Mouse (Mus musculus) liver, embryonic 14.5 days (tissue): Measurements from ENCODE around the gene Efna2. TPM values are rescaled to one million over a fixed set of nuclear protein-coding genes. Genes with fewer than 3 reads are reported as not detected.

Source experiments
- ATAC-seq: fragments of 200-750 bp; cut with Nextera tagmentation; 2 replicates; pipeline ENCODE4 v1.8.0; 2017; ENCODE audit warnings: moderate number of reproducible peaks, mild to moderate bottlenecking, moderate library complexity; ENCODE audit not compliant: insufficient read depth
- DNase-seq, 3 experiments: peaks; one replicate each; pipeline ENCODE4 v3.0.0-alpha.2; 2012 to 2013; ENCODE audit warnings: low read depth in 3 of 3, low spot score in 3 of 3
- H3K27ac ChIP-seq: fragments of 300-500 bp; sonication (generic); 2 replicates; pipeline ENCODE4 v1.5.1; 2014; ENCODE audit warnings: moderate library complexity, mild to moderate bottlenecking, control low read depth, inconsistent platforms
- H3K27me3 ChIP-seq: fragments of 300-500 bp; sonication (generic); 2 replicates; pipeline ENCODE4 v1.6.1; 2014; ENCODE audit warnings: mild to moderate bottlenecking, low read length, moderate library complexity; ENCODE audit not compliant: control insufficient read depth, insufficient read depth
- H3K36me3 ChIP-seq: fragments of 300-500 bp; sonication (generic); replicated peaks from 2 replicates; pipeline ENCODE4 v1.6.1; 2014; ENCODE audit warnings: low read depth; ENCODE audit not compliant: control insufficient read depth, insufficient read depth
- H3K4me1 ChIP-seq, 2 experiments: fragments of 200-500 bp in 1 of 2; fragments of 300-500 bp in 1 of 2; sonication (generic) in 1 of 2; replicated peaks; 2 replicates each; pipeline ENCODE4 v1.6.1; 2012 to 2014; ENCODE audit warnings: antibody characterized with exemption in 1 of 2, inconsistent platforms in 1 of 2, low read length in 1 of 2; ENCODE audit not compliant: control insufficient read depth in 2 of 2, insufficient read depth in 2 of 2
- H3K4me2 ChIP-seq: fragments of 300-500 bp; sonication (generic); 2 replicates; pipeline ENCODE4 v1.6.1; 2014; ENCODE audit warnings: low read depth, mild to moderate bottlenecking, control low read depth, moderate library complexity
- H3K4me3 ChIP-seq, 2 experiments: fragments of 200-500 bp in 1 of 2; fragments of 300-500 bp in 1 of 2; sonication (generic) in 1 of 2; 2 replicates each; pipeline ENCODE4 v1.5.1; 2012 to 2014; ENCODE audit warnings: low read depth in 2 of 2, low read length in 2 of 2, mild to moderate bottlenecking in 2 of 2, control low read depth in 1 of 2, inconsistent platforms in 1 of 2, moderate library complexity in 1 of 2; ENCODE audit not compliant: insufficient read depth in 1 of 2
- H3K9ac ChIP-seq: fragments of 300-500 bp; sonication (generic); replicated peaks from 2 replicates; pipeline ENCODE4 v1.6.1; 2014; ENCODE audit warnings: mild to moderate bottlenecking, control low read depth, moderate library complexity
- H3K9me3 ChIP-seq: fragments of 300-500 bp; sonication (generic); 2 replicates; pipeline ENCODE4 v1.6.1; 2016; ENCODE audit warnings: low read length, mixed read lengths; ENCODE audit not compliant: control insufficient read depth
- CTCF ChIP-seq: IDR thresholded peaks from 2 replicates; pipeline ENCODE4 v1.5.1; 2016; ENCODE audit warnings: antibody characterized with exemption, low read depth, control low read depth
- EP300 ChIP-seq: IDR thresholded peaks from 2 replicates; pipeline ENCODE4 v1.6.1; 2016; ENCODE audit warnings: antibody characterized with exemption, low read depth
- WGBS: fragments of 180-500 bp; shearing (Covaris S2); extraction: QIAGEN DNeasy Blood & Tissue Kit; methylation state at CpG from one replicate; pipeline ENCODE4 v1.1.7; 2014; ENCODE audit not compliant: insufficient replicate concordance; 5-methylcytosine and 5-hydroxymethylcytosine counted together
- polyA plus RNA-seq, 2 experiments: library from polyadenylated mRNA; depleted of rRNA in 1 of 2; stranded (reverse) in 1 of 2; unstranded in 1 of 2; fragments of >200 nt; fragmentation: Nextera tagmentation in 1 of 2; extraction: Ambion mirVana in 1 of 2; gene quantifications; 2 replicates each; pipeline versions ENCODE4 v1.2.1 to v1.2.3; 2012 to 2014

Efna2 gene
- polyA plus RNA-seq, 2 experiments, result 0.47 to 0.51 TPM

GRCm38 (mm10) chr10:80170601-80171021 is 8.7 kb upstream of the Efna2 start:
- no peaks in the 10 kb centered on the region; the same call in 1 of the 2 replicates for H3K9me3 ChIP-seq
- 92% methylated on average over 19 of the region's 19 CpGs for WGBS
- H3K4me3 ChIP-seq, result no peak overlapping the region
- no peak overlapping the region for H3K27ac ChIP-seq
- H3K9ac ChIP-seq, result no peak overlapping the region
- no peak overlapping the region for H3K4me2 ChIP-seq
- H3K4me1 ChIP-seq, result peaks cover 18 to 24% of the 10 kb centered on the region in 2 experiments
- H3K36me3 ChIP-seq, result peaks cover 19% of the 10 kb centered on the region
- no peak for DNase-seq
- H3K27me3 ChIP-seq, result no peaks in the 10 kb centered on the region
- ATAC-seq, result no peak
- TF ChIP-seq CTCF (no peak), EP300 (no peak)

DNA sequence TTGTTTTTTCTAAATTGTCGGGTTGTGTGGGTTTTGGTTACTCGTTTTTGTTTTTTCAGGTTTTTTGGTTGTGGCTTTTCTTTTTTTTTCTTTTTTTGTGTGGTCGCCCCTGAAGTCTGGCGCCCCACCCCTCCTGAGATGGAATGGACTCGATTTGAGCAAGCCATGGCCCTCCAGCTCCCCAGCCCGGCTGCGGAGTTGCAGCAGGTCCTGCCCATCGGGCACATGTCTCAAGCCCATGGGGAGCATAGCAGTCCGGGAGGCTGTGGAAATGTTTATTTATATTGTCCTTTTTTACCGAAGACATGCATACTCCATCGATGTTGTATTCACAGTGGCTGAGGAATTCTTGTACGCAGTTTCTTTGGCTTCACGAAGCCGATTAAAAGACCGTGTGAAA is 8.0 kb upstream of the Efna2 start:
- no peak overlapping the region for H3K4me2 ChIP-seq
- 88% methylated on average over 15 of the region's 15 CpGs for WGBS

DNA sequence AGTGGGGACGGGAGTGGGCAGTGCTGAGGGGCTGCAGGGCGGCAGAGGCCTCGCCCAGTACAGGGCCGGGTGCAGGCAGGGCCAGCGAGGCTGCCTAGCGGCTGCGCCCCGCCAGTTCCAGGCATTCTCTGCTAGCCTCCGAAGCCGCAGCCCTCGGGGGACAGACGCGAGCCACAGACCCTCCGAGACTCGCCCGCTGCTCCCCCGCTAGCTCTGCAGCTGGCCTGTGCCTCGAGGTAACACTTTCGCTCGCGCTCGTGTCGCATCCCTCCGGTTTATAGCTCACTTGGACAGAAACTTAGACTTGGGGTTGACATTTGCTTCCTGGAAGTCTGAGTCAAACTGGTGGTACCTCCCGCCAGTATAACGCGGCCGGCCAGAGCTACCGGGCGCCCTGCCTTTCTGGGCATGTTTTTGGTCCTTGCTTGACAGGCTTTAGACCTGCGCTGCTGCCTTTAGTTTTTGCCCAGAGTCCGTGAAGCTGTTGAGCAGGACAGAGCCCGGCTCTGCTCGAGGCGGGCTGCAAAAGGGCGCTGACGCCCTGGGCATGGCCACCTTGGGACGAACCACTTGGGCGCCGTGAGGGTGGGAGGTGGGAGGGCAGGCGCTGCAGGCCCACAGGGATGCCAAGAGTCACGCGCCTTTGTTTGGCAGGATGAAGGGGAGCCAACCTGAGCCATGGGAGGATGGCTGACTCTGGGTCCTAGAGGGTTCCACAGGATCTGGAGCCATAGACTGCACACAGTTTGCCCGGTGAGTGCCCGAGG is 7.3 kb upstream of the Efna2 start:
- Histone ChIP-seq H3K9me3 (no peaks in the 10 kb centered on the region; the same call in 1 of the 2 replicates), H3K36me3 (peaks cover 19% of the 10 kb centered on the region), H3K4me3 (peak overlapping the region in 1 of 2 experiments; percentile 69; a peak in 3 of 4 replicates), H3K27me3 (no peaks in the 10 kb centered on the region), H3K4me2 (peak overlapping the region; percentile 82), H3K4me1 (peaks cover 12 to 16% of the 10 kb centered on the region in 2 experiments), H3K27ac (peak overlapping the region; percentile 51), H3K9ac (peak overlapping the region; percentile 69; the same call in 1 of the 2 replicates)
- TF ChIP-seq EP300, result no peak
- no peak for TF ChIP-seq CTCF
- no peak for DNase-seq
- no peak for ATAC-seq
- WGBS, result 89% methylated on average over 45 of the region's 45 CpGs

More for the DNA sequence above, 8.0 kb upstream of the Efna2 start:
- no peak for ATAC-seq
- Histone ChIP-seq H3K27ac (no peak overlapping the region), H3K36me3 (peaks cover 19% of the 10 kb centered on the region), H3K4me3 (no peak overlapping the region), H3K9ac (no peak overlapping the region), H3K4me1 (peaks cover 17 to 19% of the 10 kb centered on the region in 2 experiments), H3K9me3 (no peaks in the 10 kb centered on the region; the same call in 1 of the 2 replicates), H3K27me3 (no peaks in the 10 kb centered on the region)
- DNase-seq, result no peak
- TF ChIP-seq EP300 (no peak), CTCF (no peak)

GRCm38 (mm10) chr10:80172527-80173292 is 6.6 kb upstream of the Efna2 start, which contains the start of gene 1600002K03Rik:
Gene 1600002K03Rik, plus strand, starts transcription at chr10:80172944.
- Histone ChIP-seq H3K27ac (peak within 1 kb of the TSS; percentile 51), H3K27me3 (no peaks in the 10 kb centered on the region), H3K36me3 (peaks cover 19% of the 10 kb centered on the region), H3K9me3 (no peaks in the 10 kb centered on the region; the same call in 1 of the 2 replicates), H3K9ac (peak within 1 kb of the TSS; percentile 69), H3K4me2 (peak within 1 kb of the TSS; percentile 82), H3K4me3 (peak within 1 kb of the TSS; percentile 69 to 95), H3K4me1 (peaks cover 9 to 13% of the 10 kb centered on the region in 2 experiments)
- ATAC-seq (peak; percentile 75), DNase-seq (peak; percentile 85 to 90 (median 85))
- 3% methylated on average over 35 of the region's 35 CpGs for WGBS
- TF ChIP-seq CTCF (no peak), EP300 (no peak)
